Mouse (Mus musculus): ENCODE measurements at regions not wholly inside any gene's neighbourhood (a gene's known extent, or its start where the extent isn't known, plus 50 kb on each side); places are given as distances from the start of the nearest gene placed in this dataset.

DNA sequence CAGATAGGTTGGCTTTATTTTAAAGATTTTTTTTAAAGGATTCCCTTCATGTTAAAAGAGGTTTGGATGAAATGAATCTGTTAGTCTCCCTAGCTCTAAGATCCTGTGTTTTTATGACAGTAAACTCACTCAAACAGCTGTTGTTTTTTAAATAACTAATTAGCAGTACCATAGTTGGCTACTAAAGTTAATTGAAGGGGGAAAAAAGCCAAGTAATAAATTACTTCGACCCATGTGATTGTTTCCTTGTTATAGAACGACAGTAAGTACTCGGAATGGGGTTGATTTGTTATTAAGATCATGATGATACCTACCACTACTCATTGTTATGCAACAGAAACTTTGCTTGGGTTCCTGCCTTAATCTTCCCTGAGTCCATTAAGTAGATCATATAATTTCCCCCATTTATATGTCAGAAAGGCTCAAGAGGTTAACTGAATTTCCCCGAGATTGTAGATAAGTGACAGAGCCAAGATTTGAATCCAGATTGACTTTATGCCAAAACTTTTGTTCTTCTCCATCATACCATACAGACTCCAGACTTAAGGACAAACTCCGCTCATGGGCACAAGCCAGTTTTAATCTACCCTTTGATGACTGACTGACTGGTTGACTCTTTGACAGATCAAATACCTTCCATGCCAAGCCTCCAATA, 160.6 kb downstream of the Gm19935 start:
- no peak for ATAC-seq
- Histone ChIP-seq H3K27me3 (replicated peaks; ENCODE audit: control insufficient read depth, insufficient read depth, low read length) (no peaks in the 10 kb centered on the region), H3K4me3 (ENCODE audit: low read length) (no peak overlapping the region), H3K4me1 (ENCODE audit: control insufficient read depth, insufficient read depth, low read length) (no peaks in the 10 kb centered on the region), H3K9me3 (ENCODE audit: control insufficient read depth, low read length) (no peaks in the 10 kb centered on the region), H3K36me3 (ENCODE audit: control insufficient read depth, insufficient read depth, low read length) (no peaks in the 10 kb centered on the region), H3K4me2 (ENCODE audit: low read depth, low read length) (no peak overlapping the region), H3K9ac (ENCODE audit: low read depth, low read length) (no peak overlapping the region), H3K27ac (ENCODE audit: low read length) (no peak overlapping the region)
- 74% methylated on average over 5 of the region's 5 CpGs for WGBS

- Histone ChIP-seq H3K27me3 (replicated peaks; ENCODE audit: control insufficient read depth, insufficient read depth, low read length) (no peaks in the 10 kb centered on the region), H3K4me3 (ENCODE audit: low read length) (no peak overlapping the region), H3K9ac (ENCODE audit: low read depth, low read length) (no peak overlapping the region), H3K4me1 (ENCODE audit: control insufficient read depth, insufficient read depth, low read length) (no peaks in the 10 kb centered on the region), H3K9me3 (ENCODE audit: control insufficient read depth, low read length) (no peaks in the 10 kb centered on the region), H3K36me3 (ENCODE audit: control insufficient read depth, insufficient read depth, low read length) (no peaks in the 10 kb centered on the region), H3K4me2 (ENCODE audit: low read depth, low read length) (no peak overlapping the region), H3K27ac (ENCODE audit: low read length) (no peak overlapping the region)
- WGBS, result 89% methylated on average over 2 of the region's 2 CpGs
- no peak for ATAC-seq
Measured at GRCm38 (mm10) chr8:90654786-90655185, 162.4 kb downstream of the Gm19935 start.

DNA sequence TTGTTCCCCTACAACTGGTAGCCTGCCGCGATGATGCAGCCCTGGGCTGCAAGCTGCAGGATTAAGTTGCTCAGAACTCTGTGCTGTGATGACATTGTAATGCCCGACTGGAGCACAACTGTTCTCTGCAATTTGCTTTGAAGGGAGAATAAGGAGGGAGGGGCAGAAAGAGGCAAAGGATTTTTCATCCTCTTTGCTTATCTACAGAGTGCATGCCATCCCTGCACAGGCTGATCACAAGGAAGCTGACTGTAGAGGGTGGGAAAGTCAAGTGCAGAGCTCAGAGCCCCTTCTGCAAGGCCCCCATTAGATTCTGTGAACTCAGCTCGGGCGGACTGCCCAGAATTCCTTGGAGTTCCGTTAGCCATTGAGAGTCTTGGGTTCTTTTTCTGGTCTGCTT, 174.8 kb downstream of the Gm19935 start:
- Histone ChIP-seq H3K27me3 (replicated peaks; ENCODE audit: control insufficient read depth, insufficient read depth, low read length) (no peaks in the 10 kb centered on the region), H3K9me3 (ENCODE audit: control insufficient read depth, low read length) (no peaks in the 10 kb centered on the region), H3K4me2 (ENCODE audit: low read depth, low read length) (no peak overlapping the region), H3K27ac (ENCODE audit: low read length) (no peak overlapping the region), H3K36me3 (ENCODE audit: control insufficient read depth, insufficient read depth, low read length) (no peaks in the 10 kb centered on the region), H3K4me1 (ENCODE audit: control insufficient read depth, insufficient read depth, low read length) (no peaks in the 10 kb centered on the region), H3K9ac (ENCODE audit: low read depth, low read length) (no peak overlapping the region), H3K4me3 (ENCODE audit: low read length) (no peak overlapping the region)
- WGBS, result 71% methylated on average over 6 of the region's 6 CpGs
- ATAC-seq, result no peak

DNA sequence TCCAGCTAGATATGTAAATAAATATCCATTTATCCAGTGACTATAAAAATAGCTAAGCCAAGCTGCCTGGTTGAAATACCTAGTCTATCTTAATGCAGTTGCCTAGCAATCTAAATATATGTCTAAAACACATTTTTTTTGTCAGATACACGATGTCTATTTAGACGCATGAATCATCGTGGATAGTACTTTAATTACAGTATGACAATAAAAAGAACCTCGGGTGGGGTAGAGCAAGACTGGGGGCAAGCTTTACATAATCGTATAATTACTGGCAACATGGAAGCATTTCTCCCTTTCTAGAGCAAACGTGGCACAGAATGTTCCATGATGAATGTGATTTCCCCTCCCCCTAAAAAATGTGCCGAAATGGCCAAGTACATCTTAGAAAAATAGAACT, 180.4 kb downstream of the Gm19935 start:
- no peaks in the 10 kb centered on the region for H3K36me3 ChIP-seq (ENCODE audit: control insufficient read depth, insufficient read depth, low read length)
- H3K9ac ChIP-seq (ENCODE audit: low read depth, low read length), result no peak overlapping the region
- ATAC-seq, result no peak
- H3K4me2 ChIP-seq (ENCODE audit: low read depth, low read length), result no peak overlapping the region
- H3K4me3 ChIP-seq (ENCODE audit: low read length), result no peak overlapping the region
- no peaks in the 10 kb centered on the region for H3K27me3 ChIP-seq (replicated peaks; ENCODE audit: control insufficient read depth, insufficient read depth, low read length)
- 68% methylated on average over 7 of the region's 7 CpGs for WGBS
- no peaks in the 10 kb centered on the region for H3K9me3 ChIP-seq (ENCODE audit: control insufficient read depth, low read length)
- H3K4me1 ChIP-seq (ENCODE audit: control insufficient read depth, insufficient read depth, low read length), result no peaks in the 10 kb centered on the region
- H3K27ac ChIP-seq (ENCODE audit: low read length), result no peak overlapping the region

GRCm38 (mm10) chr8:90635766-90636492, 181.3 kb downstream of the Gm19935 start:
- WGBS, result 42% methylated on average over 7 of the region's 7 CpGs
- Histone ChIP-seq H3K4me1 (ENCODE audit: control insufficient read depth, insufficient read depth, low read length) (no peaks in the 10 kb centered on the region), H3K9ac (ENCODE audit: low read depth, low read length) (no peak overlapping the region), H3K27me3 (replicated peaks; ENCODE audit: control insufficient read depth, insufficient read depth, low read length) (no peaks in the 10 kb centered on the region), H3K27ac (ENCODE audit: low read length) (no peak overlapping the region), H3K9me3 (ENCODE audit: control insufficient read depth, low read length) (no peaks in the 10 kb centered on the region), H3K4me2 (ENCODE audit: low read depth, low read length) (no peak overlapping the region), H3K4me3 (ENCODE audit: low read length) (no peak overlapping the region), H3K36me3 (ENCODE audit: control insufficient read depth, insufficient read depth, low read length) (no peaks in the 10 kb centered on the region)
- ATAC-seq, result peak; percentile 42; the same call in 1 of the 2 replicates

GRCm38 (mm10) chr8:90630796-90631195, 186.4 kb downstream of the Gm19935 start:
- 79% methylated on average over 1 of the region's 1 CpGs for WGBS
- no peak overlapping the region for H3K4me2 ChIP-seq (ENCODE audit: low read depth, low read length)
- no peak overlapping the region for H3K27ac ChIP-seq (ENCODE audit: low read length)
- no peak overlapping the region for H3K9ac ChIP-seq (ENCODE audit: low read depth, low read length)
- H3K36me3 ChIP-seq (ENCODE audit: control insufficient read depth, insufficient read depth, low read length), result no peaks in the 10 kb centered on the region
- no peaks in the 10 kb centered on the region for H3K9me3 ChIP-seq (ENCODE audit: control insufficient read depth, low read length)
- no peak overlapping the region for H3K4me3 ChIP-seq (ENCODE audit: low read length)
- no peaks in the 10 kb centered on the region for H3K4me1 ChIP-seq (ENCODE audit: control insufficient read depth, insufficient read depth, low read length)
- no peak for ATAC-seq
- H3K27me3 ChIP-seq (replicated peaks; ENCODE audit: control insufficient read depth, insufficient read depth, low read length), result no peaks in the 10 kb centered on the region

DNA sequence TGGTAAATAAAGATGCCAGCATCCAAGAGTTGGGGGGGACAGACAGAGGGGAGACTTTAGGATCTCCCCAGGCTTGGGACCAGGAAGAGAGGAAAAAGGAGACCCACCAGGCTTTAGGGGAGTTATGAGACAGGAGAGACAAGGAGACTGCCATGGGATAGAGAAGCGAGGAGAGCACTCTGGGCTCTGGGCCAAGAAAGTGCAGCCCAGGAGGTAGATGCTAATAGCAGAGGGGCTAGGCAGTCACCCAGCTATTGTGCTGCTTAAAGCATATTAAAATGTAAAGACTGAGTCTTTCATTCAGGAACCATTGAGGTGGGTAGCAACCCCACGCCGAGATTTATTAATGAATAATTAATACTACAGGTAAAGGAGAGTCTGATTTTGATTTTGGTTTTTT, 208.8 kb downstream of the Gm19935 start:
- H3K27me3 ChIP-seq (replicated peaks; ENCODE audit: control insufficient read depth, insufficient read depth, low read length), result no peaks in the 10 kb centered on the region
- no peak overlapping the region for H3K4me3 ChIP-seq (ENCODE audit: low read length)
- no peaks in the 10 kb centered on the region for H3K4me1 ChIP-seq (ENCODE audit: control insufficient read depth, insufficient read depth, low read length)
- no peaks in the 10 kb centered on the region for H3K36me3 ChIP-seq (ENCODE audit: control insufficient read depth, insufficient read depth, low read length)
- no peak overlapping the region for H3K27ac ChIP-seq (ENCODE audit: low read length)
- ATAC-seq, result no peak
- no peak overlapping the region for H3K4me2 ChIP-seq (ENCODE audit: low read depth, low read length)
- 58% methylated on average over 3 of the region's 3 CpGs for WGBS
- H3K9ac ChIP-seq (ENCODE audit: low read depth, low read length), result no peak overlapping the region
- H3K9me3 ChIP-seq (ENCODE audit: control insufficient read depth, low read length), result no peaks in the 10 kb centered on the region

DNA sequence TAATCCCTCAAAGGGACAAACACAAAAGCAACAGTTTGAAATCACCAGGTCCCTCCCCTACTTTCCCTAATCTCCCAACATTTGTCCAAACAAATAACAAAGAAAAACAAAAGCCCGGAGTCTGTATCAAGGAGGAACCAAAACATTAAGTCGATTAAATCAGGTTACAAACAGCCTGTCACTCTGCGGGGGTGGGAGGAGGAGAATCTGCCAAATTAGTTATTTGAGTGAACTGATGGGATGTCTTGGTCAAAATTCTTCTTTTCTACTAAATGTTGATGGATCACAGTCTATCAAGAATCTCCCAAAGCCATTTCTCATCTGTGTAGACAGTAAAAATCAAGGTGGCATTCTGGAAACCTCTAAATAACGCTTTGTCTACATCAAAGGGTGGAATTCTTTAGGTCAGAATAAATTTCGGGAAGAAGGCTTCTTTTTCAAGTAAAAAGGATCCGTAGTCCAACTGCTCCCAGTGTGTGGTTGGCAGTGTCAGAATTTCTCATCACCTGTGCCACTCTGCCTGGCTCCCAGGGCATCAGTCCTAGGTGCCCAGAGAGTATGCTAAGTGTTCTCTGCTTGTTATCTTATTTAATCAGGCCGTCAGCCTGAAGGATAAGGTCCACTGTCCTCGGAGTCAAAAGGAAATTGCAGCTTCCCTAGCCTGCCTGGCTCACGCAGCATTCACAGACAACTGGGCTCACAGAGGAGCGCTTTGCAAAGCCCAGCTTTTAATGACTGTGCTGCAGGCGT, 216.1 kb downstream of the Gm19935 start:
- WGBS, result 29% methylated on average over 11 of the region's 11 CpGs
- no peaks in the 10 kb centered on the region for H3K9me3 ChIP-seq (ENCODE audit: control insufficient read depth, low read length)

DNA sequence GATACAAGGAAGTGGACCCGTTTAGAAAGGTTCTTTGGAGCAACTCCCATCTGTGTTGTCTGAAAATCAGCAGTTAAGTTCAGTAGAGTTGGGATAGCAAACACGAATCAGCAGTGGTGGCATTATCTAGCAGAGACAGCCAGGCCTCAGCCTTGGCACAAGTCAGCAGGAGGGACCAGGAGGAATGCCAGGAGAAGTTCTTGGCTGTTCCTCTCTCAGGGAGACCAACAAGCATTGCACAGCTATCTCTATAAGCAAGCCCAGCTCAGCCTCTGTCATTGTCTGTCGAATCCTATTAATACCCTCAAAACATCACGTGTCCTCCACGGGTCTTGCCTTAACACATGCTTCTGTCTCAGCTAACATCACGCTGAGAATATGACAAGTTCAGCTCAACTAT, 219.8 kb downstream of the Gm19935 start:
- no peaks in the 10 kb centered on the region for H3K36me3 ChIP-seq (ENCODE audit: control insufficient read depth, insufficient read depth, low read length)
- 83% methylated on average over 6 of the region's 6 CpGs for WGBS
- no peak overlapping the region for H3K4me3 ChIP-seq (ENCODE audit: low read length)
- H3K27me3 ChIP-seq (replicated peaks; ENCODE audit: control insufficient read depth, insufficient read depth, low read length), result no peaks in the 10 kb centered on the region
- no peak for ATAC-seq
- no peak overlapping the region for H3K9ac ChIP-seq (ENCODE audit: low read depth, low read length)
- no peaks in the 10 kb centered on the region for H3K9me3 ChIP-seq (ENCODE audit: control insufficient read depth, low read length)
- no peak overlapping the region for H3K4me2 ChIP-seq (ENCODE audit: low read depth, low read length)
- no peaks in the 10 kb centered on the region for H3K4me1 ChIP-seq (ENCODE audit: control insufficient read depth, insufficient read depth, low read length)
- H3K27ac ChIP-seq (ENCODE audit: low read length), result no peak overlapping the region

More for the DNA sequence above, 216.1 kb downstream of the Gm19935 start:
- Histone ChIP-seq H3K27me3 (replicated peaks; ENCODE audit: control insufficient read depth, insufficient read depth, low read length) (no peaks in the 10 kb centered on the region), H3K9ac (ENCODE audit: low read depth, low read length) (no peak overlapping the region), H3K4me2 (ENCODE audit: low read depth, low read length) (no peak overlapping the region), H3K36me3 (ENCODE audit: control insufficient read depth, insufficient read depth, low read length) (no peaks in the 10 kb centered on the region), H3K27ac (ENCODE audit: low read length) (no peak overlapping the region), H3K4me3 (ENCODE audit: low read length) (no peak overlapping the region), H3K4me1 (ENCODE audit: control insufficient read depth, insufficient read depth, low read length) (no peaks in the 10 kb centered on the region)
- ATAC-seq, result no peak

Measured in intestine, embryonic 16.5 days (tissue).